Mouse (Mus musculus) embryonic facial prominence, embryonic 14.5 days (tissue): ENCODE measurements around the gene Cd163l1. TPM values are rescaled to one million over a fixed set of nuclear protein-coding genes. Genes with fewer than 3 reads are reported as not detected.
A peak's percentile ranks its signal among the peaks of the same experiment; 100 is the strongest.

Experiments
- ATAC-seq: fragments of 200-750 bp; cut with Nextera tagmentation; 2 replicates; pipeline ENCODE4 v1.8.0; 2017; ENCODE audit warnings: low read depth, moderate number of reproducible peaks, moderate TSS enrichment
- DNase-seq: peaks from one replicate; pipeline ENCODE4 v3.0.0-alpha.2; 2015; ENCODE audit warnings: low spot score
- H3K27ac ChIP-seq: fragments of 300-500 bp; sonication (generic); replicated peaks from 2 replicates; pipeline ENCODE4 v1.5.1; 2014; ENCODE audit warnings: low read depth, mild to moderate bottlenecking, low read length, moderate library complexity
- H3K27me3 ChIP-seq: fragments of 300-500 bp; sonication (generic); replicated peaks from 2 replicates; pipeline ENCODE4 v1.6.1; 2014; ENCODE audit warnings: low read length; ENCODE audit not compliant: control insufficient read depth, insufficient read depth
- H3K36me3 ChIP-seq: fragments of 300-500 bp; sonication (generic); 2 replicates; pipeline ENCODE4 v1.6.1; 2014; ENCODE audit warnings: low read length, mixed read lengths; ENCODE audit not compliant: control insufficient read depth, insufficient read depth
- H3K4me1 ChIP-seq: fragments of 300-500 bp; sonication (generic); 2 replicates; pipeline ENCODE4 v1.6.1; 2014; ENCODE audit warnings: antibody characterized with exemption, low read length; ENCODE audit not compliant: control insufficient read depth, insufficient read depth
- H3K4me2 ChIP-seq: fragments of 300-500 bp; sonication (generic); 2 replicates; pipeline ENCODE4 v1.6.1; 2014; ENCODE audit warnings: low read depth, mild to moderate bottlenecking, low read length, moderate library complexity, mixed read lengths
- H3K4me3 ChIP-seq: fragments of 300-500 bp; sonication (generic); 2 replicates; pipeline ENCODE4 v1.5.1; 2014; ENCODE audit warnings: low read depth, mild to moderate bottlenecking, low read length
- H3K9ac ChIP-seq: fragments of 300-500 bp; sonication (generic); 2 replicates; pipeline ENCODE4 v1.6.1; 2014; ENCODE audit warnings: low read depth, mild to moderate bottlenecking, low read length, moderate library complexity, mixed read lengths
- H3K9me3 ChIP-seq: fragments of 300-500 bp; sonication (generic); 2 replicates; pipeline ENCODE4 v1.6.1; 2016; ENCODE audit warnings: low read length; ENCODE audit not compliant: control insufficient read depth
- WGBS: fragments of 180-500 bp; shearing (Covaris S2); extraction: QIAGEN DNeasy Blood & Tissue Kit; methylation state at CpG from one replicate; pipeline ENCODE4 v1.1.7; 2014; 5-methylcytosine and 5-hydroxymethylcytosine counted together
- polyA plus RNA-seq: library from polyadenylated mRNA; unstranded; fragments of >200 nt; fragmentation: Nextera tagmentation; extraction: Ambion mirVana; gene quantifications from 2 replicates; pipeline ENCODE4 v1.2.1, GENCODE M21; 2014

Gene Cd163l1
- polyA plus RNA-seq: 0.06 TPM in 1 of 2 replicates, not detected in the other

- H3K27me3 ChIP-seq: no peaks in the 10 kb centered on the region
- H3K27ac ChIP-seq: no peak within 1 kb of the TSS
- H3K9ac ChIP-seq: no peak within 1 kb of the TSS
- H3K9me3 ChIP-seq: no peaks in the 10 kb centered on the region
- H3K36me3 ChIP-seq: no peaks in the 10 kb centered on the region
- no peak within 1 kb of the TSS for H3K4me3 ChIP-seq
- ATAC-seq: no peak
- 84% methylated on average over 2 of the region's 2 CpGs for WGBS
- H3K4me2 ChIP-seq: no peak within 1 kb of the TSS
- DNase-seq: no peak
- no peaks in the 10 kb centered on the region for H3K4me1 ChIP-seq
Observed at GRCm38 (mm10) chr7:140217967-140218366, at the start of gene Cd163l1. Cd163l1 (plus strand) TSS chr7:140218267.

DNA sequence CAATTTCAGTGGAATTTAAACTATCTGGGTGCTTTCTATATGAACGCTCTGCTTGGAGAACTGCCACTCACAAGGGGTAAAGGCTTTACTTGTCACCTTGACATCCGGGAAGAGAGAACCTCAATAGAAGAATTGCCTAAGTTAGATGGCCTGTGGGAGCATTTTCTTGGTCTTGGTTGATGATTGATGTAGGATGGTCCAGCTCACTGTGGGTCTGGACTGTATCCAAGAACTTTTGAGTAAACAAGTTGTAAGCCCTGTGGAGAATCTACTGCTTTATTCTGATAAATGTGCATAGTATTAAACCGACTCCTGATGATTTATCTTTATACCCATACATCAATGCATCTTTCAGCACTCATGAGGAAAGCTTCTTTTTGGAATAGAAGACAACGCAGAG, 48.7 kb upstream of the Cd163l1 start:
- 72% methylated on average over 4 of the region's 4 CpGs for whole genome bisulfite sequencing
- Histone ChIP-seq H3K27ac (no peak overlapping the region), H3K4me2 (no peak overlapping the region), H3K9me3 (peaks cover 5% of the 10 kb centered on the region; the same call in 1 of the 2 replicates), H3K9ac (no peak overlapping the region), H3K4me1 (no peaks in the 10 kb centered on the region), H3K4me3 (no peak overlapping the region), H3K36me3 (no peaks in the 10 kb centered on the region), H3K27me3 (no peaks in the 10 kb centered on the region)
- no peak for DNase-seq
- ATAC-seq: no peak

GRCm38 (mm10) chr7:140170863-140171262, 47.2 kb upstream of the Cd163l1 start:
- 90% methylated on average over 3 of the region's 3 CpGs for WGBS
- no peaks in the 10 kb centered on the region for H3K36me3 ChIP-seq
- no peak for DNase-seq
- H3K9me3 ChIP-seq: peaks cover 5% of the 10 kb centered on the region; the same call in 1 of the 2 replicates
- H3K4me3 ChIP-seq: no peak overlapping the region
- H3K27me3 ChIP-seq: no peaks in the 10 kb centered on the region
- no peak overlapping the region for H3K27ac ChIP-seq
- H3K4me1 ChIP-seq: no peaks in the 10 kb centered on the region
- no peak overlapping the region for H3K4me2 ChIP-seq
- H3K9ac ChIP-seq: no peak overlapping the region
- no peak for ATAC-seq

DNA sequence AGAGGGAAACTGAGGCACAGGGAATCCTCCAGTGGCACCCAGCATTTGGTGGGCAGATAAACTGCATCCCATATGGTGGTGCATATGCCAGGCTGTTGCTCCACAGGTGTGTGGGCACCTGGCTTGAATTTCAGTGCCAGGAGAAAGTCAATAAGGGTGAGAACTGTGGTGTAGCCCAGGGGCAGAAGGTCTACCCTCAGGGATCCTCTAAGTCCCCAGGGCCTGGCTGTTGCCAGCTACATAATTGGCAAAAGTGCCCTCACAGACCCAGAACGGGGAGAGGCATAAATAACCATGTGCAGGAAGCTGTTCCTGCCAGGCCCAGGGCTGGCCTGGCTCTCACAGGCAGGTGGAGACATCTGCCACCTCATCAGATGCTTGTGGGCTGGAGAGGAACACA, 45.1 kb upstream of the Cd163l1 start, which contains the start of gene Olfr523:
Gene Olfr523, plus strand, starts transcription at position 282 of the 400 bp plus-strand sequence.
- no peaks in the 10 kb centered on the region; the same call in 1 of the 2 replicates for H3K27me3 ChIP-seq
- no peak within 1 kb of the TSS for H3K27ac ChIP-seq
- H3K4me3 ChIP-seq: no peak within 1 kb of the TSS
- H3K9ac ChIP-seq: no peak within 1 kb of the TSS
- ATAC-seq (no peak), DNase-seq (no peak)
- H3K36me3 ChIP-seq: no peaks in the 10 kb centered on the region
- 14% methylated on average over 1 of the region's 1 CpGs for WGBS
- H3K9me3 ChIP-seq: no peaks in the 10 kb centered on the region
- H3K4me1 ChIP-seq: no peaks in the 10 kb centered on the region
- H3K4me2 ChIP-seq: no peak within 1 kb of the TSS

GRCm38 (mm10) chr7:140179176-140179575, 38.9 kb upstream of the Cd163l1 start:
- H3K27me3 ChIP-seq: no peaks in the 10 kb centered on the region; the same call in 1 of the 2 replicates
- H3K27ac ChIP-seq: no peak overlapping the region
- H3K9me3 ChIP-seq: no peaks in the 10 kb centered on the region
- no peaks in the 10 kb centered on the region for H3K4me1 ChIP-seq
- 84% methylated on average over 2 of the region's 2 CpGs for WGBS
- DNase-seq (no peak), ATAC-seq (no peak)
- H3K9ac ChIP-seq: no peak overlapping the region
- no peak overlapping the region for H3K4me2 ChIP-seq
- H3K36me3 ChIP-seq: no peaks in the 10 kb centered on the region
- no peak overlapping the region for H3K4me3 ChIP-seq

DNA sequence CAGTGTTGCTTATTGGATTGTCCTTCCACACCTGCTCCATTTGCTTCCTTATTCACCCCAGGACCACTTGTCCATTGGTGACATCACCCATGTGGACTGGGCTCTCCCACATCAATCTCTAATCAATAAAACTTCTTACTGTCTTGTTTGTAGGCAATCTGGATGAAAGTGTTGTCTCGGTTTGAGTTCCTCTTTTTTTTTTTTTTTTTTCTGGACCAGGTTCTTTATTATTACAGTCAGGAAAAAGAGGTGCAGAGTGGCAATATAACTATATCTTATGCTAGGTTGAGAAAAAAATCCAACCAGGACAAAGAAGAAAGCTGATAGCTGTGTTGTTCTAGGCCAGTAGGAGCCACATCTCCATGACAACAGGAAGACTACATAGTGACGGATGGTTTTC, 37.4 kb upstream of the Cd163l1 start:
- H3K9me3 ChIP-seq: no peaks in the 10 kb centered on the region
- H3K4me2 ChIP-seq: no peak overlapping the region
- H3K36me3 ChIP-seq: no peaks in the 10 kb centered on the region
- no peak overlapping the region for H3K27ac ChIP-seq
- H3K4me1 ChIP-seq: no peaks in the 10 kb centered on the region
- H3K9ac ChIP-seq: no peak overlapping the region
- WGBS: 79% methylated on average over 2 of the region's 2 CpGs
- DNase-seq (no peak), ATAC-seq (no peak)
- H3K27me3 ChIP-seq: no peaks in the 10 kb centered on the region; the same call in 1 of the 2 replicates
- no peak overlapping the region for H3K4me3 ChIP-seq

DNA sequence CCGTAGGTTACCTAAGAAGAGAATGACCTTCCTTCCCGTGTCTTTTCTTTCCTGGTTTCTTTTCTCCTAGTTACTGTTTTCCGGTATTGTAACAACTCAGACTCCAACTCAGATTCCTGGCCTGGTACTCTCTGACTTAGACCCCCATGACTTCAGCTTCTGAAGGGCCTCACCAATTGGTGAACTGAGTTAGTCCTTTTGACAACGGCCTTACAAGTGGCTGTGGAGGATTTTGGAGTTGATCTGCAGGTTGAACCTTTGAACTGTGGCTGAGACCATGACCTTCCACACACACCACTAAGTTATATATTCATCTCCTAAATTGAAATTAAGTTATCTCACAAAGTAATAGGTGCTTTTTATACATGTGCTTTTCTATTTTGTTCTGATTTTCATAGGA, 33.9 kb upstream of the Cd163l1 start:
- no peaks in the 10 kb centered on the region for H3K4me1 ChIP-seq
- H3K4me2 ChIP-seq: no peak overlapping the region
- no peak overlapping the region for H3K9ac ChIP-seq
- H3K27me3 ChIP-seq: no peaks in the 10 kb centered on the region
- H3K4me3 ChIP-seq: no peak overlapping the region
- H3K36me3 ChIP-seq: no peaks in the 10 kb centered on the region
- DNase-seq (no peak), ATAC-seq (no peak)
- H3K27ac ChIP-seq: no peak overlapping the region
- no peaks in the 10 kb centered on the region for H3K9me3 ChIP-seq
- WGBS: 87% methylated on average over 4 of the region's 4 CpGs

GRCm38 (mm10) chr7:140186646-140187620, 31.1 kb upstream of the Cd163l1 start:
- DNase-seq (peak; percentile 61), ATAC-seq (peak; percentile 91)
- no peak overlapping the region for H3K4me3 ChIP-seq
- no peak overlapping the region for H3K9ac ChIP-seq
- H3K36me3 ChIP-seq: no peaks in the 10 kb centered on the region
- H3K4me1 ChIP-seq: no peaks in the 10 kb centered on the region
- 63% methylated on average over 18 of the region's 18 CpGs for WGBS
- no peaks in the 10 kb centered on the region for H3K9me3 ChIP-seq
- no peak overlapping the region for H3K27ac ChIP-seq
- H3K4me2 ChIP-seq: no peak overlapping the region
- no peaks in the 10 kb centered on the region for H3K27me3 ChIP-seq
